Mouse (Mus musculus) spleen, postnatal 36 days (tissue): ENCODE results near the gene Tbc1d9b.

ENCODE experiments used
- DNase-seq, 2 experiments: peaks; one replicate each; pipeline ENCODE4 v3.0.0; 2022; ENCODE audit warnings: low spot score in 2 of 2, mixed read lengths in 1 of 2

The Tbc1d9b gene

GRCm38 (mm10) chr11:50176351-50176750 is 45.2 kb downstream of the Tbc1d9b start:
- DNase-seq: no peak

- no peak for DNase-seq
Observed at GRCm38 (mm10) chr11:50177111-50177510, 45.9 kb downstream of the Tbc1d9b start.

- no peak for DNase-seq
Observed at GRCm38 (mm10) chr11:50178532-50179488, 47.6 kb downstream of the Tbc1d9b start.

- no peak for DNase-seq
Observed at GRCm38 (mm10) chr11:50180478-50181231, 49.5 kb downstream of the Tbc1d9b start.

- no peak for DNase-seq
Observed at GRCm38 (mm10) chr11:50182702-50183101, 51.5 kb downstream of the Tbc1d9b start.

GRCm38 (mm10) chr11:50184788-50185187 is 53.6 kb downstream of the Tbc1d9b start:
- DNase-seq: no peak

GRCm38 (mm10) chr11:50188682-50189081 is 57.5 kb downstream of the Tbc1d9b start:
- DNase-seq: no peak

GRCm38 (mm10) chr11:50190362-50190761 is 59.2 kb downstream of the Tbc1d9b start:
- DNase-seq: no peak

GRCm38 (mm10) chr11:50192278-50192677 is 61.1 kb downstream of the Tbc1d9b start:
- no peak for DNase-seq

GRCm38 (mm10) chr11:50194070-50194469 is 62.9 kb downstream of the Tbc1d9b start:
- no peak for DNase-seq

- DNase-seq: no peak
Observed at GRCm38 (mm10) chr11:50194793-50195192, 63.6 kb downstream of the Tbc1d9b start.

- no peak for DNase-seq
Observed at GRCm38 (mm10) chr11:50197500-50197899, 66.3 kb downstream of the Tbc1d9b start.

GRCm38 (mm10) chr11:50198219-50198846 is 67.1 kb downstream of the Tbc1d9b start:
- no peak for DNase-seq

- DNase-seq: no peak
Observed at GRCm38 (mm10) chr11:50198916-50199315, 67.7 kb downstream of the Tbc1d9b start.

- no peak for DNase-seq
Observed at GRCm38 (mm10) chr11:50200613-50201012, 69.4 kb downstream of the Tbc1d9b start.

GRCm38 (mm10) chr11:50201590-50201989 is 70.4 kb downstream of the Tbc1d9b start:
- DNase-seq: no peak

GRCm38 (mm10) chr11:50203302-50203827 is 72.2 kb downstream of the Tbc1d9b start:
- DNase-seq: no peak

GRCm38 (mm10) chr11:50205434-50205833 is 74.2 kb downstream of the Tbc1d9b start:
- no peak for DNase-seq

GRCm38 (mm10) chr11:50206037-50206436 is 74.8 kb downstream of the Tbc1d9b start:
- DNase-seq: no peak

- no peak for DNase-seq
Observed at GRCm38 (mm10) chr11:50207344-50207743, 76.1 kb downstream of the Tbc1d9b start.

GRCm38 (mm10) chr11:50208039-50208438 is 76.8 kb downstream of the Tbc1d9b start:
- DNase-seq: no peak

- DNase-seq: peak; percentile 92
Observed at GRCm38 (mm10) chr11:50210101-50210504, 78.9 kb downstream of the Tbc1d9b start.
